Mouse (Mus musculus) stomach, embryonic 14.5 days (tissue): ENCODE measurements around the gene Brd3. TPM values are rescaled to one million over a fixed set of nuclear protein-coding genes. Genes with fewer than 3 reads are reported as not detected.

Experiments used
- ATAC-seq: fragments of 200-750 bp; cut with Nextera tagmentation; 2 replicates; pipeline ENCODE4 v1.8.0; 2017; ENCODE audit warnings: low read depth, moderate TSS enrichment; ENCODE audit not compliant: insufficient number of reproducible peaks, insufficient read depth, low FRiP score
- H3K27ac ChIP-seq: fragments of 300-500 bp; sonication (generic); 2 replicates; pipeline ENCODE4 v1.5.1; 2014; ENCODE audit warnings: mild to moderate bottlenecking, low read length, moderate library complexity, mixed read lengths
- H3K27me3 ChIP-seq: fragments of 300-500 bp; sonication (generic); 2 replicates; pipeline ENCODE4 v1.6.1; 2014; ENCODE audit warnings: low read length, control low read depth, mixed read lengths; ENCODE audit not compliant: control insufficient read depth, insufficient read depth
- H3K36me3 ChIP-seq: fragments of 300-500 bp; sonication (generic); 2 replicates; pipeline ENCODE4 v1.6.1; 2014; ENCODE audit warnings: mild to moderate bottlenecking, control low read depth, low read length, moderate library complexity, mixed read lengths; ENCODE audit not compliant: control insufficient read depth, insufficient read depth
- H3K4me1 ChIP-seq: fragments of 300-500 bp; sonication (generic); 2 replicates; pipeline ENCODE4 v1.6.1; 2014; ENCODE audit warnings: low read length, control low read depth, mixed read lengths; ENCODE audit not compliant: control insufficient read depth, insufficient read depth
- H3K4me2 ChIP-seq: fragments of 300-500 bp; sonication (generic); replicated peaks from 2 replicates; pipeline ENCODE4 v1.6.1; 2014; ENCODE audit warnings: low read depth, low read length, control low read depth
- H3K4me3 ChIP-seq: fragments of 300-500 bp; sonication (generic); 2 replicates; pipeline ENCODE4 v1.5.1; 2014; ENCODE audit warnings: low read depth, low read length, control low read depth
- H3K9ac ChIP-seq: fragments of 300-500 bp; sonication (generic); replicated peaks from 2 replicates; pipeline ENCODE4 v1.6.1; 2014; ENCODE audit warnings: low read depth, mild to moderate bottlenecking, control low read depth, low read length, moderate library complexity, mixed read lengths
- H3K9me3 ChIP-seq: fragments of 300-500 bp; sonication (generic); 2 replicates; pipeline ENCODE4 v1.6.1; 2016; ENCODE audit warnings: low read depth, low read length, control low read depth; ENCODE audit not compliant: control insufficient read depth
- WGBS: fragments of 180-500 bp; shearing (Covaris S2); extraction: QIAGEN DNeasy Blood & Tissue Kit; methylation state at CpG from one replicate; pipeline ENCODE4 v1.1.7; 2014; 5-methylcytosine and 5-hydroxymethylcytosine counted together
- polyA plus RNA-seq: library from polyadenylated mRNA; unstranded; fragments of >200 nt; fragmentation: Nextera tagmentation; extraction: Ambion mirVana; gene quantifications from 2 replicates; pipeline ENCODE4 v1.2.1, GENCODE M21; 2014

Gene Brd3
- polyA plus RNA-seq, 1 experiment from 2014 or later = 134 TPM

GRCm38 (mm10) chr2:27480367-27480766 lies 27.1 kb downstream of the Brd3 start:
- no peaks in the 10 kb centered on the region for H3K27me3 ChIP-seq
- H3K36me3 ChIP-seq = no peaks in the 10 kb centered on the region
- no peak for ATAC-seq
- no peaks in the 10 kb centered on the region for H3K9me3 ChIP-seq
- no peak overlapping the region for H3K4me3 ChIP-seq
- H3K9ac ChIP-seq = no peak overlapping the region
- no peak overlapping the region for H3K27ac ChIP-seq
- WGBS = 66% methylated on average over 4 of the region's 4 CpGs
- H3K4me1 ChIP-seq = peaks cover 6% of the 10 kb centered on the region; the same call in 1 of the 2 replicates
- H3K4me2 ChIP-seq = no peak overlapping the region

GRCm38 (mm10) chr2:27479821-27480220 lies 27.6 kb downstream of the Brd3 start:
- Histone ChIP-seq H3K27me3 (no peaks in the 10 kb centered on the region), H3K27ac (no peak overlapping the region), H3K36me3 (no peaks in the 10 kb centered on the region), H3K9ac (no peak overlapping the region), H3K4me1 (peaks cover 6% of the 10 kb centered on the region; the same call in 1 of the 2 replicates), H3K9me3 (no peaks in the 10 kb centered on the region), H3K4me3 (no peak overlapping the region), H3K4me2 (no peak overlapping the region)
- ATAC-seq = no peak
- WGBS = 77% methylated on average over 4 of the region's 4 CpGs

GRCm38 (mm10) chr2:27476303-27477192 lies 30.9 kb downstream of the Brd3 start:
- Histone ChIP-seq H3K9ac (peak overlapping the region; percentile 97), H3K27me3 (no peaks in the 10 kb centered on the region), H3K36me3 (peaks cover 6% of the 10 kb centered on the region; the same call in 1 of the 2 replicates), H3K27ac (peak overlapping the region; percentile 93), H3K9me3 (no peaks in the 10 kb centered on the region), H3K4me2 (peak overlapping the region; percentile 62), H3K4me1 (peaks cover 32% of the 10 kb centered on the region), H3K4me3 (peak overlapping the region; percentile 100)
- 25% methylated on average over 11 of the region's 11 CpGs for WGBS
- no peak for ATAC-seq

GRCm38 (mm10) chr2:27475495-27476302 lies 31.8 kb downstream of the Brd3 start:
- H3K27me3 ChIP-seq = no peaks in the 10 kb centered on the region
- peak overlapping the region; percentile 100 for H3K4me3 ChIP-seq
- H3K4me1 ChIP-seq = peaks cover 33% of the 10 kb centered on the region
- peaks cover 7% of the 10 kb centered on the region; the same call in 1 of the 2 replicates for H3K36me3 ChIP-seq
- ATAC-seq = peak; percentile 99
- WGBS = under 1% methylated on average over 76 of the region's 96 CpGs
- peak overlapping the region; percentile 97 for H3K9ac ChIP-seq
- peak overlapping the region; percentile 96 for H3K4me2 ChIP-seq
- no peaks in the 10 kb centered on the region for H3K9me3 ChIP-seq
- peak overlapping the region; percentile 97 for H3K27ac ChIP-seq

- peak; percentile 12; the same call in 1 of the 2 replicates for ATAC-seq
- H3K27ac ChIP-seq = peak overlapping the region; percentile 97
- H3K4me2 ChIP-seq = peak overlapping the region; percentile 96
- H3K9ac ChIP-seq = peak overlapping the region; percentile 97
- H3K4me1 ChIP-seq = peaks cover 36% of the 10 kb centered on the region
- no peaks in the 10 kb centered on the region for H3K27me3 ChIP-seq
- under 1% methylated on average over 80 of the region's 84 CpGs for WGBS
- peaks cover 7% of the 10 kb centered on the region; the same call in 1 of the 2 replicates for H3K36me3 ChIP-seq
- peak overlapping the region; percentile 100 for H3K4me3 ChIP-seq
- no peaks in the 10 kb centered on the region for H3K9me3 ChIP-seq
Measured at GRCm38 (mm10) chr2:27474621-27475484, 32.6 kb downstream of the Brd3 start.

GRCm38 (mm10) chr2:27473911-27474310 lies 33.6 kb downstream of the Brd3 start:
- Histone ChIP-seq H3K36me3 (peaks cover 7% of the 10 kb centered on the region; the same call in 1 of the 2 replicates), H3K4me3 (peak overlapping the region; percentile 100), H3K4me2 (peak overlapping the region; percentile 96), H3K27me3 (no peaks in the 10 kb centered on the region), H3K27ac (no peak overlapping the region), H3K4me1 (peaks cover 43% of the 10 kb centered on the region), H3K9ac (peak overlapping the region; percentile 97), H3K9me3 (no peaks in the 10 kb centered on the region)
- 9% methylated on average over 4 of the region's 4 CpGs for WGBS
- ATAC-seq = no peak

- Histone ChIP-seq H3K27me3 (no peaks in the 10 kb centered on the region), H3K4me2 (peak overlapping the region; percentile 96), H3K36me3 (peaks cover 7% of the 10 kb centered on the region; the same call in 1 of the 2 replicates), H3K9ac (peak overlapping the region; percentile 97), H3K27ac (no peak overlapping the region), H3K4me1 (peaks cover 43% of the 10 kb centered on the region), H3K4me3 (peak overlapping the region; percentile 100), H3K9me3 (no peaks in the 10 kb centered on the region)
- no peak for ATAC-seq
- WGBS = 54% methylated on average over 7 of the region's 7 CpGs
Measured at GRCm38 (mm10) chr2:27473061-27473765, 34.2 kb downstream of the Brd3 start.
